Mouse (Mus musculus) midbrain, embryonic 15.5 days (tissue): ENCODE data around the gene Atpif1. TPM values are rescaled to one million over a fixed set of nuclear protein-coding genes. Genes with fewer than 3 reads are reported as not detected.
"Not testable (repeated sequence)": the region's sequence is repeated elsewhere in the genome, so short reads cannot be mapped to it uniquely, and the experiment has no call there.

Experiments used
- ATAC-seq: fragments of 200-750 bp; cut with Nextera tagmentation; replicated peaks from 2 replicates; pipeline ENCODE4 v1.8.0; 2017; ENCODE audit warnings: moderate TSS enrichment
- H3K27ac ChIP-seq: fragments of 300-500 bp; sonication (generic); 2 replicates; pipeline ENCODE4 v1.5.1; 2015; ENCODE audit warnings: mild to moderate bottlenecking, inconsistent platforms
- H3K27me3 ChIP-seq: fragments of 300-500 bp; sonication (generic); replicated peaks from 2 replicates; pipeline ENCODE4 v1.6.1; 2015; ENCODE audit warnings: inconsistent platforms
- H3K36me3 ChIP-seq: fragments of 300-500 bp; sonication (generic); replicated peaks from 2 replicates; pipeline ENCODE4 v1.6.1; 2015; ENCODE audit warnings: inconsistent platforms
- H3K4me1 ChIP-seq: fragments of 300-500 bp; sonication (generic); 2 replicates; pipeline ENCODE4 v1.6.1; 2015; ENCODE audit warnings: inconsistent platforms
- H3K4me2 ChIP-seq: fragments of 300-500 bp; sonication (generic); 2 replicates; pipeline ENCODE4 v1.6.1; 2015; ENCODE audit warnings: inconsistent platforms, mild to moderate bottlenecking, moderate library complexity
- H3K4me3 ChIP-seq: fragments of 300-500 bp; sonication (generic); 2 replicates; pipeline ENCODE4 v1.5.1; 2015; ENCODE audit warnings: mild to moderate bottlenecking, inconsistent platforms
- H3K9ac ChIP-seq: fragments of 300-500 bp; sonication (generic); 2 replicates; pipeline ENCODE4 v1.6.1; 2015; ENCODE audit warnings: mild to moderate bottlenecking, inconsistent platforms
- H3K9me3 ChIP-seq: fragments of 300-500 bp; sonication (generic); 2 replicates; pipeline ENCODE4 v1.6.1; 2016; ENCODE audit warnings: inconsistent platforms
- WGBS: fragments of 180-500 bp; shearing (Covaris S2); methylation state at CpG from one replicate; pipeline ENCODE4 v1.1.7; 2015; ENCODE audit warnings: mixed read lengths; 5-methylcytosine and 5-hydroxymethylcytosine counted together
- polyA plus RNA-seq: library from polyadenylated mRNA; unstranded; fragments of >200 nt; fragmentation: Nextera tagmentation; extraction: Ambion mirVana; gene quantifications from 2 replicates; pipeline ENCODE4 v1.2.1, GENCODE M21; 2015

Gene Atpif1
- 1,207 and 1,280 TPM in 2 replicates for polyA plus RNA-seq

- Histone ChIP-seq H3K27ac (peak within 1 kb of the TSS; percentile 96), H3K4me3 (peak within 1 kb of the TSS; percentile 74), H3K4me1 (peaks cover 42% of the 10 kb centered on the region), H3K9me3 (no peaks in the 10 kb centered on the region), H3K36me3 (peaks cover 13% of the 10 kb centered on the region), H3K4me2 (peak within 1 kb of the TSS; percentile 76), H3K27me3 (no peaks in the 10 kb centered on the region), H3K9ac (peak within 1 kb of the TSS; percentile 92)
- WGBS = under 1% methylated on average over 63 of the region's 63 CpGs
- ATAC-seq = peak; percentile 93
Observed at GRCm38 (mm10) chr4:132532981-132533916, at the start of gene Atpif1. Atpif1 (minus strand) TSS chr4:132533659.

- Histone ChIP-seq H3K4me1 (no peaks in the 10 kb centered on the region), H3K4me3 (no peak overlapping the region), H3K27me3 (no peaks in the 10 kb centered on the region), H3K9ac (no peak overlapping the region), H3K9me3 (no peaks in the 10 kb centered on the region), H3K36me3 (no peaks in the 10 kb centered on the region), H3K4me2 (no peak overlapping the region), H3K27ac (no peak overlapping the region)
- WGBS = 93% methylated on average over 1 of the region's 1 CpGs
- ATAC-seq = no peak
Observed at GRCm38 (mm10) chr4:132574809-132575347, 41.4 kb upstream of the Atpif1 start.

GRCm38 (mm10) chr4:132573327-132573726 lies 39.9 kb upstream of the Atpif1 start:
- H3K27me3 ChIP-seq = no peaks in the 10 kb centered on the region
- no peak overlapping the region for H3K4me3 ChIP-seq
- no peaks in the 10 kb centered on the region for H3K36me3 ChIP-seq
- 67% methylated on average over 11 of the region's 11 CpGs for WGBS
- H3K9me3 ChIP-seq = no peaks in the 10 kb centered on the region
- no peak overlapping the region for H3K4me2 ChIP-seq
- H3K9ac ChIP-seq = no peak overlapping the region
- ATAC-seq = no peak
- no peaks in the 10 kb centered on the region for H3K4me1 ChIP-seq
- no peak overlapping the region for H3K27ac ChIP-seq

- Histone ChIP-seq H3K4me3 (no peak overlapping the region), H3K4me1 (no peaks in the 10 kb centered on the region), H3K4me2 (no peak overlapping the region), H3K36me3 (no peaks in the 10 kb centered on the region), H3K27me3 (no peaks in the 10 kb centered on the region), H3K9ac (no peak overlapping the region), H3K27ac (no peak overlapping the region), H3K9me3 (no peaks in the 10 kb centered on the region)
- WGBS = 75% methylated on average over 9 of the region's 9 CpGs
- ATAC-seq = no peak
Observed at GRCm38 (mm10) chr4:132571190-132571589, 37.7 kb upstream of the Atpif1 start.

GRCm38 (mm10) chr4:132569115-132569514 lies 35.7 kb upstream of the Atpif1 start:
- Histone ChIP-seq H3K36me3 (no peaks in the 10 kb centered on the region), H3K4me1 (no peaks in the 10 kb centered on the region), H3K27me3 (no peaks in the 10 kb centered on the region), H3K9ac (no peak overlapping the region), H3K27ac (no peak overlapping the region), H3K9me3 (no peaks in the 10 kb centered on the region), H3K4me3 (no peak overlapping the region), H3K4me2 (no peak overlapping the region)
- no peak for ATAC-seq
- WGBS = 86% methylated on average over 5 of the region's 5 CpGs

DNA sequence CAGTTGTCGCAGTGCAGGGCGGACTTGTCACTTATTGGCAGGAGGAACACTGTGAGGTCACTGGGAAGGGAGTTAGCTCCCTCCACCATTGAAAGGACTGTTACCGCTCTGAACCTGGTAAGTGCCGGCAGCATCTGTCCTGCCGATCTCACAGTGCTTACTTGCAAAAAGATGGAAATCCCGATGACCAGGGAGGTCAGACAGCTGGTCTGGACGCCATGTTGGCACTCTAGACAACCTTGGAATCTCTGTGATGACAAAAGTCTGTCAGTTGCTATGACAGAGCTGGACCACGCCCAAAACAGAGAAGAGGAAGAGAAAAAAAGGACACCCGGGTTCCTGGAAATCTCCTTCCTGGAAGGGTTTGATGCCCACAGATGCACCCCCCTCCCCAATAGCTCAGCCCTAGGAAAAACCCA lies 33.9 kb upstream of the Atpif1 start:
- no peak for ATAC-seq
- WGBS = 80% methylated on average over 9 of the region's 9 CpGs
- Histone ChIP-seq H3K4me2 (no peak overlapping the region), H3K27ac (no peak overlapping the region), H3K9me3 (no peaks in the 10 kb centered on the region), H3K4me3 (no peak overlapping the region), H3K4me1 (no peaks in the 10 kb centered on the region), H3K36me3 (no peaks in the 10 kb centered on the region), H3K27me3 (no peaks in the 10 kb centered on the region), H3K9ac (no peak overlapping the region)

GRCm38 (mm10) chr4:132565089-132565747 lies 31.8 kb upstream of the Atpif1 start:
- Histone ChIP-seq H3K9me3 (no peaks in the 10 kb centered on the region), H3K4me1 (no peaks in the 10 kb centered on the region), H3K9ac (no peak overlapping the region), H3K4me2 (no peak overlapping the region), H3K27ac (no peak overlapping the region), H3K27me3 (no peaks in the 10 kb centered on the region), H3K4me3 (no peak overlapping the region), H3K36me3 (no peaks in the 10 kb centered on the region)
- WGBS = 81% methylated on average over 12 of the region's 12 CpGs
- ATAC-seq = no peak

DNA sequence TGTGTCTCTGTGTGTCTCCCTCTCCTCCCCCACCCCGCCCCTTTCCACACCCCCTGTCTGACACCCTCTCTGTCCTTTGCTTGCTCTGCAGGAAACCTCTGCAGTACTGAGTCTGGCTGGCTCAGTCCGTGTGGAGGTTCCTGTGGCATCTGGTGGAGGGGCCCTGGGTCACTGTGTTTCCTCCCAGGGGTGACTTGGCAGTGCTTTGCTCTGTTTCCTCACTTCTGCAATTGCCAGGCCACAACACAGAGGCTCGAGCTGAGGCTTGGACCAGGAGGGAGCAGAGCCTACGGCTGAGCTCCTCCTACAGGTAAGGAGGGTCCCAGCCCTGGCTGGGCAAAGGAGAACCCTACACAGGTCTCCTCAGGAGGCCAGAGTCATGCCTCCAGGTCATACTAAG lies 30.5 kb upstream of the Atpif1 start, which contains the start of gene Ptafr:
Gene Ptafr, plus strand, starts transcription at position 103 of the 400 bp plus-strand sequence.
- Histone ChIP-seq H3K36me3 (no peaks in the 10 kb centered on the region), H3K4me1 (no peaks in the 10 kb centered on the region), H3K9ac (no peak within 1 kb of the TSS), H3K4me2 (no peak within 1 kb of the TSS), H3K27me3 (no peaks in the 10 kb centered on the region), H3K27ac (no peak within 1 kb of the TSS), H3K9me3 (no peaks in the 10 kb centered on the region), H3K4me3 (no peak within 1 kb of the TSS)
- WGBS = 46% methylated on average over 4 of the region's 4 CpGs
- no peak for ATAC-seq

GRCm38 (mm10) chr4:132563261-132563660 lies 29.8 kb upstream of the Atpif1 start:
- ATAC-seq = no peak
- Histone ChIP-seq H3K9ac (no peak overlapping the region), H3K36me3 (no peaks in the 10 kb centered on the region), H3K27ac (no peak overlapping the region), H3K4me1 (no peaks in the 10 kb centered on the region), H3K4me3 (no peak overlapping the region), H3K9me3 (no peaks in the 10 kb centered on the region), H3K4me2 (no peak overlapping the region), H3K27me3 (no peaks in the 10 kb centered on the region)
- WGBS = 84% methylated on average over 3 of the region's 3 CpGs

- H3K4me2 ChIP-seq = not testable (repeated sequence)
- WGBS = 96% methylated on average over 7 of the region's 7 CpGs
- H3K36me3 ChIP-seq = peaks cover 22% of the 10 kb centered on the region
Observed at GRCm38 (mm10) chr4:132555550-132555949, 22.1 kb upstream of the Atpif1 start.

GRCm38 (mm10) chr4:132554653-132555052 lies 21.2 kb upstream of the Atpif1 start:
- no peak for ATAC-seq
- H3K36me3 ChIP-seq = peaks cover 30% of the 10 kb centered on the region
- H3K4me1 ChIP-seq = no peaks in the 10 kb centered on the region

More at GRCm38 (mm10) chr4:132555550-132555949, 22.1 kb upstream of the Atpif1 start:
- H3K9me3 ChIP-seq, H3K4me3 ChIP-seq, ATAC-seq, H3K27ac ChIP-seq, H3K9ac ChIP-seq, H3K27me3 ChIP-seq, H3K4me1 ChIP-seq: not testable (repeated sequence)

DNA sequence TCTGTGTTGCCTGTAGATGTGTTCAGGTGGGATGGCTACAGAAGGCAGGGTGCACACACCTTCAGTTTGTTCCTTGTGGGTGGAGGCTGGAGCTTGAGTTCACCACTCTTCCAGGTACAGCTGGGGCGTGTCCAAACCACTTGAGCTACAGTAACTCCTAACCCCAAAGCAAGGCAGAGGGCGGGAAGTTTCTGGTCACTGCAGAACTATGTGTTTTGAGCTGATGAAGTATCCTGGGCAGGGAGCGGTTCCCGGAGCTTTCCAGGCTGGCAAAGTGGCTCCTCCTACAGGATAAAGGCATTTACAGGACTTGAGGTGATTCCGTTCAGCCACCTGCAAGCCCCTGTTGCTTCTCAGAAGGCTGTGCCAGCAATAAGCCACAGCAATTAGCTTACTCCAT lies 20.8 kb upstream of the Atpif1 start:
- no peak overlapping the region for H3K27ac ChIP-seq
- no peaks in the 10 kb centered on the region for H3K27me3 ChIP-seq
- no peaks in the 10 kb centered on the region for H3K4me1 ChIP-seq
- 81% methylated on average over 5 of the region's 5 CpGs for WGBS
- no peak overlapping the region for H3K9ac ChIP-seq
- H3K36me3 ChIP-seq = peaks cover 34% of the 10 kb centered on the region
- no peak overlapping the region for H3K4me2 ChIP-seq
- no peaks in the 10 kb centered on the region for H3K9me3 ChIP-seq
- H3K4me3 ChIP-seq = no peak overlapping the region
- ATAC-seq = no peak

More at GRCm38 (mm10) chr4:132554653-132555052, 21.2 kb upstream of the Atpif1 start:
- H3K27me3 ChIP-seq = no peaks in the 10 kb centered on the region
- H3K9me3 ChIP-seq = no peaks in the 10 kb centered on the region
- no peak overlapping the region for H3K27ac ChIP-seq
- no peak overlapping the region for H3K9ac ChIP-seq
- WGBS = 87% methylated on average over 8 of the region's 8 CpGs
- no peak overlapping the region for H3K4me2 ChIP-seq
- H3K4me3 ChIP-seq = no peak overlapping the region
